Mouse (Mus musculus): ENCODE data around the gene Ppp1r13l. TPM values are rescaled to one million over a fixed set of nuclear protein-coding genes. Genes with fewer than 3 reads are reported as not detected.

The Ppp1r13l gene
- polyA plus RNA-seq, 1 experiment from 2014 or later = 12.4 TPM

GRCm38 (mm10) chr7:19402535-19403112 lies 43.1 kb downstream of the Ppp1r13l start:
- Histone ChIP-seq H3K4me1 (ENCODE audit: control insufficient read depth, insufficient read depth, low read length) (0 out of 2 replicates have a peak, but pooled peaks cover 8% of the 10 kb centered on the region), H3K27ac (ENCODE audit: low read depth, low read length) (no peak overlapping the region), H3K9ac (ENCODE audit: low read depth, low read length) (0 out of 2 replicates have a peak overlapping the region, but pooled peaks have one; percentile 16), H3K4me2 (no peak overlapping the region), H3K36me3 (ENCODE audit: control insufficient read depth, insufficient read depth, low read length) (no peaks in the 10 kb centered on the region), H3K4me3 (ENCODE audit: low read depth, low read length) (no peak overlapping the region), H3K27me3 (ENCODE audit: control insufficient read depth, insufficient read depth, low read length) (peaks cover 45% of the 10 kb centered on the region), H3K9me3 (replicated peaks; ENCODE audit: control insufficient read depth, low read length) (peaks cover 5% of the 10 kb centered on the region)
- ATAC-seq (replicated peaks; ENCODE audit: insufficient number of reproducible peaks, low FRiP score, low TSS enrichment) = no peak
- WGBS (ENCODE audit: insufficient replicate concordance) = 78% methylated on average over 9 of the region's 9 CpGs

GRCm38 (mm10) chr7:19403731-19404296 lies 44.3 kb downstream of the Ppp1r13l start, which contains the start of gene Klc3:
Gene Klc3, minus strand, starts transcription at chr7:19404104.
- peaks cover 45% of the 10 kb centered on the region for H3K27me3 ChIP-seq (ENCODE audit: control insufficient read depth, insufficient read depth, low read length)
- H3K4me2 ChIP-seq = peak within 1 kb of the TSS; percentile 99
- H3K27ac ChIP-seq (ENCODE audit: low read depth, low read length) = no peak within 1 kb of the TSS
- WGBS (ENCODE audit: insufficient replicate concordance) = under 1% methylated on average over 62 of the region's 62 CpGs
- ATAC-seq (replicated peaks; ENCODE audit: insufficient number of reproducible peaks, low FRiP score, low TSS enrichment) = peak; percentile 65; the same call in 1 of the 2 replicates
- peaks cover 5% of the 10 kb centered on the region for H3K9me3 ChIP-seq (replicated peaks; ENCODE audit: control insufficient read depth, low read length)
- 0 out of 2 replicates have a peak, but pooled peaks cover 8% of the 10 kb centered on the region for H3K4me1 ChIP-seq (ENCODE audit: control insufficient read depth, insufficient read depth, low read length)
- peak within 1 kb of the TSS; percentile 65 for H3K9ac ChIP-seq (ENCODE audit: low read depth, low read length)
- H3K36me3 ChIP-seq (ENCODE audit: control insufficient read depth, insufficient read depth, low read length) = no peaks in the 10 kb centered on the region
- H3K4me3 ChIP-seq (ENCODE audit: low read depth, low read length) = peak within 1 kb of the TSS; percentile 72

- Histone ChIP-seq H3K27ac (ENCODE audit: low read depth, low read length) (no peak within 1 kb of the TSS), H3K4me2 (peak within 1 kb of the TSS; percentile 99), H3K4me1 (ENCODE audit: control insufficient read depth, insufficient read depth, low read length) (peaks cover 8% of the 10 kb centered on the region), H3K36me3 (ENCODE audit: control insufficient read depth, insufficient read depth, low read length) (no peaks in the 10 kb centered on the region), H3K27me3 (ENCODE audit: control insufficient read depth, insufficient read depth, low read length) (peaks cover 41% of the 10 kb centered on the region), H3K9me3 (replicated peaks; ENCODE audit: control insufficient read depth, low read length) (peaks cover 5% of the 10 kb centered on the region), H3K4me3 (ENCODE audit: low read depth, low read length) (peak within 1 kb of the TSS; percentile 72), H3K9ac (ENCODE audit: low read depth, low read length) (peak within 1 kb of the TSS; percentile 65)
- ATAC-seq (replicated peaks; ENCODE audit: insufficient number of reproducible peaks, low FRiP score, low TSS enrichment) = no peak
- WGBS (ENCODE audit: insufficient replicate concordance) = 53% methylated on average over 7 of the region's 7 CpGs
Observed at GRCm38 (mm10) chr7:19404476-19404875, 44.9 kb downstream of the Ppp1r13l start, which contains the start of gene Ckm. Gene Ckm, plus strand, starts transcription at chr7:19404776.

- Histone ChIP-seq H3K27ac (ENCODE audit: low read depth, low read length) (no peak overlapping the region), H3K9me3 (replicated peaks; ENCODE audit: control insufficient read depth, low read length) (peaks cover 5% of the 10 kb centered on the region), H3K4me1 (ENCODE audit: control insufficient read depth, insufficient read depth, low read length) (peaks cover 14% of the 10 kb centered on the region), H3K27me3 (ENCODE audit: control insufficient read depth, insufficient read depth, low read length) (peaks cover 33% of the 10 kb centered on the region), H3K9ac (ENCODE audit: low read depth, low read length) (0 out of 2 replicates have a peak overlapping the region, but pooled peaks have one; percentile 39), H3K4me2 (peak overlapping the region; percentile 55), H3K4me3 (ENCODE audit: low read depth, low read length) (no peak overlapping the region), H3K36me3 (ENCODE audit: control insufficient read depth, insufficient read depth, low read length) (no peaks in the 10 kb centered on the region)
- 4% methylated on average over 19 of the region's 19 CpGs for WGBS (ENCODE audit: insufficient replicate concordance)
- no peak for ATAC-seq (replicated peaks; ENCODE audit: insufficient number of reproducible peaks, low FRiP score, low TSS enrichment)
Observed at GRCm38 (mm10) chr7:19405417-19405816, 45.9 kb downstream of the Ppp1r13l start.

GRCm38 (mm10) chr7:19409753-19410152 lies 50.2 kb downstream of the Ppp1r13l start:
- peaks cover 5% of the 10 kb centered on the region; the same call in 1 of the 2 replicates for H3K27me3 ChIP-seq (ENCODE audit: control insufficient read depth, insufficient read depth, low read length)
- H3K4me3 ChIP-seq (ENCODE audit: low read depth, low read length) = no peak overlapping the region
- H3K4me2 ChIP-seq = peak overlapping the region; percentile 37
- no peaks in the 10 kb centered on the region for H3K9me3 ChIP-seq (replicated peaks; ENCODE audit: control insufficient read depth, low read length)
- peak overlapping the region; percentile 80 for H3K27ac ChIP-seq (ENCODE audit: low read depth, low read length)
- no peaks in the 10 kb centered on the region for H3K36me3 ChIP-seq (ENCODE audit: control insufficient read depth, insufficient read depth, low read length)
- 22% methylated on average over 6 of the region's 6 CpGs for WGBS (ENCODE audit: insufficient replicate concordance)
- peak overlapping the region; percentile 49; the same call in 1 of the 2 replicates for H3K9ac ChIP-seq (ENCODE audit: low read depth, low read length)
- H3K4me1 ChIP-seq (ENCODE audit: control insufficient read depth, insufficient read depth, low read length) = peaks cover 22% of the 10 kb centered on the region
- peak; percentile 51 for ATAC-seq (replicated peaks; ENCODE audit: insufficient number of reproducible peaks, low FRiP score, low TSS enrichment)

- Histone ChIP-seq H3K4me1 (ENCODE audit: control insufficient read depth, insufficient read depth, low read length) (peaks cover 22% of the 10 kb centered on the region), H3K4me3 (ENCODE audit: low read depth, low read length) (no peak overlapping the region), H3K27me3 (ENCODE audit: control insufficient read depth, insufficient read depth, low read length) (peaks cover 4% of the 10 kb centered on the region; the same call in 1 of the 2 replicates), H3K27ac (ENCODE audit: low read depth, low read length) (no peak overlapping the region), H3K9ac (ENCODE audit: low read depth, low read length) (no peak overlapping the region), H3K36me3 (ENCODE audit: control insufficient read depth, insufficient read depth, low read length) (no peaks in the 10 kb centered on the region), H3K4me2 (no peak overlapping the region), H3K9me3 (replicated peaks; ENCODE audit: control insufficient read depth, low read length) (no peaks in the 10 kb centered on the region)
- WGBS (ENCODE audit: insufficient replicate concordance) = 65% methylated on average over 11 of the region's 11 CpGs
- no peak for ATAC-seq (replicated peaks; ENCODE audit: insufficient number of reproducible peaks, low FRiP score, low TSS enrichment)
Observed at GRCm38 (mm10) chr7:19410766-19411344, 51.3 kb downstream of the Ppp1r13l start.

GRCm38 (mm10) chr7:19411783-19412182 lies 52.2 kb downstream of the Ppp1r13l start:
- Histone ChIP-seq H3K4me1 (ENCODE audit: control insufficient read depth, insufficient read depth, low read length) (peaks cover 23% of the 10 kb centered on the region), H3K9ac (ENCODE audit: low read depth, low read length) (no peak overlapping the region), H3K36me3 (ENCODE audit: control insufficient read depth, insufficient read depth, low read length) (no peaks in the 10 kb centered on the region), H3K4me2 (no peak overlapping the region), H3K9me3 (replicated peaks; ENCODE audit: control insufficient read depth, low read length) (no peaks in the 10 kb centered on the region), H3K27ac (ENCODE audit: low read depth, low read length) (0 out of 2 replicates have a peak overlapping the region, but pooled peaks have one; percentile 22), H3K4me3 (ENCODE audit: low read depth, low read length) (0 out of 2 replicates have a peak overlapping the region, but pooled peaks have one; percentile 5), H3K27me3 (ENCODE audit: control insufficient read depth, insufficient read depth, low read length) (peaks cover 5% of the 10 kb centered on the region; the same call in 1 of the 2 replicates)
- no peak for ATAC-seq (replicated peaks; ENCODE audit: insufficient number of reproducible peaks, low FRiP score, low TSS enrichment)
- 75% methylated on average over 5 of the region's 5 CpGs for WGBS (ENCODE audit: insufficient replicate concordance)

GRCm38 (mm10) chr7:19413525-19413924 lies 54.0 kb downstream of the Ppp1r13l start:
- no peaks in the 10 kb centered on the region for H3K9me3 ChIP-seq (replicated peaks; ENCODE audit: control insufficient read depth, low read length)
- H3K27me3 ChIP-seq (ENCODE audit: control insufficient read depth, insufficient read depth, low read length) = peaks cover 10% of the 10 kb centered on the region
- ATAC-seq (replicated peaks; ENCODE audit: insufficient number of reproducible peaks, low FRiP score, low TSS enrichment) = no peak
- H3K9ac ChIP-seq (ENCODE audit: low read depth, low read length) = no peak overlapping the region
- no peak overlapping the region for H3K4me3 ChIP-seq (ENCODE audit: low read depth, low read length)
- H3K36me3 ChIP-seq (ENCODE audit: control insufficient read depth, insufficient read depth, low read length) = no peaks in the 10 kb centered on the region
- H3K4me1 ChIP-seq (ENCODE audit: control insufficient read depth, insufficient read depth, low read length) = peaks cover 27% of the 10 kb centered on the region
- WGBS (ENCODE audit: insufficient replicate concordance) = 78% methylated on average over 3 of the region's 3 CpGs
- H3K4me2 ChIP-seq = no peak overlapping the region
- H3K27ac ChIP-seq (ENCODE audit: low read depth, low read length) = no peak overlapping the region

Data from heart, embryonic 11.5 days (tissue).